Mouse (Mus musculus) ZHBTc4 (cell line): ENCODE measurements around the gene Adad2.

ENCODE experiments used
- DNase-seq: peaks from one replicate; pipeline ENCODE4 v3.0.0-alpha.2; 2011; ENCODE audit warnings: low read depth, low spot score

The Adad2 gene

GRCm38 (mm10) chr8:119641058-119641457 is 28.5 kb downstream of the Adad2 start:
- no peak for DNase-seq

DNA sequence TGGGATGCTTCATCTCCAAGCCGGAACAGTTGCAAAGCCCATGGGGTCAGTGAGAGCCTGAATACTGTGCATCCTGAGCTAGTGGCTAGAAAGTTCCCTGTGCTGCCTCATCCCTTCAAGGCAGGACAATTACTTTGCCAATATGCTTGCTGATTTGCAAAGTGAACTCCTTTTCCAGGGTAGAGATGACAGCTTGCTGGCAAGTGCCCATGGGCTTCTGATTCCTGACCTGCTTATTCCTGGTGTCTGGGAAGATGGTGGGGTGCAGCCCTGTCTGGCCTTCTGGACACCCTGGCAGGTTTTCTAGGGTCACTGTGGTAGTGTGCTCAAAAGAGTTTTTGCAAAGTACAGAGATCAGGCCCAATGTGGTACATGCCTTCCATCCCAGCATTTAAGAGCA is 30.4 kb downstream of the Adad2 start:
- DNase-seq, result no peak

DNA sequence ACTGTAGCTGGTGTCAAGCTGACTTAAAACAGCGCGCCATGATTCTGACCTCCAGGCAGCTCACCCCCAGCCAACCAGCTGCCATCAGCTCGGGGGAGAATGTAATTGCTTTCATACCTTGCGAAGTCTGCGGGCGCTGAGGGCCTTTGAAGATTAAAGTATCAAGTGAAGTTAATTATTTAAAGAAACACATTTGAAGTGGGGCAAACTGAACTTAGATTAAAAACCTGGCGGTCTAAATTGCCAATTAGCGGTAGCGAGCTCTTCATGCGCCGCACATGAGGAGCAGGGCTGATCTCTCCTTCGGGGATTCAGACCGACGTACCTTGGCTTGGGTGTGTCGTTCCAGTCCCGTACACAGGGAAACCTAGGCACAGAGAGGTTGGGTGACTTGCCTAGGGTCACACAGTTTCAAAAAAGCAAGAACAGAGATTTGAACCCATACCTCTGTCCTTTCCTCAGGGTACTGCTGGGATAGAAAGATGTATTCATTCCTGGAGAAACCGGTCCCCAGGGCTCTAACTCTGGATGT is 31.9 kb downstream of the Adad2 start:
- no peak for DNase-seq

DNA sequence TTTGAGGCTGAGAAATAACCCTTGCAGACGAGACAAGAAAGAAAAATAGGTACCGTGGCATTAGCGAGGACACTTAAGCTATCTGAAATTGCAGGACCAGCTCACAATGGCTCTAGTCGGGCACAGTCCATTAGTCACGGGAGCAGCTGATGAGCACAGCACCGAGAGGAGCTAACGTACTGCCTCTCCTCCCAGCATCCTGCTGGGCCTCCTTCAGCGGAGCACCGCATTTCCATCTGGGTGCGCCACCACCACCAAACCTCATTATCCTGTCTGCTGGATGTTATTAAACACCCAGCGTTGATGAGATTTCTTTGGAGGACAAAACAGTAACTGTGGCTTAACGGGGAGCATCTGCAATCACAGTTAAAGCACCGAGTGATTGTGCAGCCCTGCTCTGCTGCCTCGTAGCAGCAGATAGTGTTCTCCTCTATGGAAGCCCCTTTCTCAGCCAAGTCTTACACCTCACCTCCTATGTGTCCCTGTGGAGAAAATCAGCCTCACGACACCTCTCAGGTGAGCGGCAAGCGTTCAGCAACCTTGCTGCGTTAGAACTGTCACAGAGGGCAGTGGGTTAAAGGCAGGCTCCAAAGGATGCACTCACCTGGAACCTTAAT is 32.5 kb downstream of the Adad2 start:
- DNase-seq, result no peak

- peak; percentile 70 for DNase-seq
Measured at GRCm38 (mm10) chr8:119646197-119646596, 33.6 kb downstream of the Adad2 start.

DNA sequence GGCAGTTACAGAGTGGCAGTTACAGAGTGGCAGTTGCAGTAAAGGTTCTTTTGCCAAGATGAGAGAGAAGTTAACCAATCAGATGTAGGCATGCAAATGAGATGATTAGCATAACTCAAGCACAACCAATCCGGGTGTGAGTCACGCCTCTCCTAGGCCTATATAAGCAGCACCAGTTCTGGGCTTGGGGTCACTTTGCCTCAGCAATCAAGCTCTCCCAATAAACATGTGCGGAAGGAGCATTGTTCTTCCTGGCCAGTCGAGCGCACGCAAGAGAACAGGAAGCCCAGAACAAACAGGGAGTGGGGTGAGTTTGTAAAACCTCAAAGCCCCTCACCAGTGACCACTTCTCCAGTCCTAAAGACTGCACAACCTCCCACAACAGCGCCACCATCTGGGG is 34.3 kb downstream of the Adad2 start:
- DNase-seq, result peak; percentile 33

GRCm38 (mm10) chr8:119651324-119651723 is 38.8 kb downstream of the Adad2 start:
- no peak for DNase-seq

DNA sequence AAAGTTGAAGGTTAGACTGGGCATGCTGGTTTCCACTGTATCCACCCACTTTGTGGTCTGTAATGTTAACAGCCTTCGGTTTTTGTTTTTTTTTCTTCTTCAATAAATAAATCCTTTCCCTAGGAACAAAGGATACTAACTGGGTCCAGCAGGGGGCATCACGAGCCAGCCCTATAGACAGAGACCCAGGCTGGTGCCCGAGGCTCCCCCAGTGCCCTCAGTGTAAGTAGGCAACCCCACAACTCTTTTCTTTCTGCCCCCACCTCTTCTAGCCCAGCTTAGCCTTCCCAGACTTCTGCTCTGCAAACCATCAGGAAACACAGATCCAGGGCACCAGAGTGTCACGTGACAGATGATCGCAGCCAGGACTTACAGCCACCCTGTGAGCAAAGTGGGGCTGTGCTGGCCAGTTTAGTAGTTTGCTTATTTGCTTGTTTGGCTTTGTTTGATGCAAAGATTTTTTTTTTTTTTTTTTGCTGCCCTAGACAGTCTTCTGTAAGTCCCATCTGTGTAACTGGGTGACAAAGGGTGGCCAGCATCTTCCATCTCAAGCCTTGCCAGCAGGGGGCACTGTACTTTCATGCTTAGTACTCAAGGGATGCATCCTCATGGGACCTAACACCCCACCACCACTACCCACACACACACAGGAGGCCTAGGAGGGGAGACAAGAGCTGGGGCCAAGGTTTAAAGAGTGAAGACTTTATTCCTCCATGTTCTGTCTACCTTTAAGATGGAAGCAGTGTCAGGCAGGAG is 44.3 kb downstream of the Adad2 start:
- DNase-seq, result peak; percentile 74

GRCm38 (mm10) chr8:119661081-119661480 is 48.5 kb downstream of the Adad2 start:
- DNase-seq, result peak; percentile 42

DNA sequence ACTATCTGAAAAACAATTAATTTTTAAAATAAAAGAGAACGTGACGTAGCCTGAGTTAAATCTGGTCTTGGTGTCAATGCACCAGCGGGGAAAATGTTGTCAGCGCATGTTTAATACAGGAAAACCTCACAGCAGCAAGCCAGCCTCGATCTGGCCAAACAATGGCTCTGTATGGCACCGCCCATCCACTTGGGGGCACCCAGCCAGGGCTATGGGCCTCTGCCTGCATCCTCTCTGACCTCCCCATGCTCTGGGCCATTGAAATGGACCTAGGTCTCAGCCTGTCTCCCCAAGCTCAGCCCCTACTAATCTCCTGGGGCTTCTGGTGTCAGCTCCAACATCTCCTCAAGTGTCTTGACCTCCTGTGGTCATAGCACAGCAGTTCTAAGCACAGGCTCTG is 49.3 kb downstream of the Adad2 start:
- DNase-seq, result no peak

DNA sequence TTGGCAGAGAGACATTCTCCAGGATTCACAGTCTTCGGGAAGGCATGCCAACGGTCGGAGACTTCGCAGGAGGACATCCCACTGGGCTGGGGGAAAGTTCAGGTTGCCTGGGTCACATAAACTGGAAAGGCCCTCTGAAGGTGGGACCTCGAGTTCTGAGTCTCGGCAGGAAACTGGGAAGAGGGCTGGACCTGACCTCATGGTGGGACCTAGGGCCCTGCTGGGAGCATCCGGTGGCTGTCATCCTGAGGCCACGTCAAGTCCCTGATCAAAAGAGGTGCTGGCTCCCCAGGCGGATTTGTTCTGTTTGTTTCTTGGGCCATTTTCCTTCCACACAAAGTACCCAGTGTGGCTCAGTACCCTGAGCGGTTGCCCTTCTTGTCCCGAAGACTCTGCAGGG is 50.9 kb downstream of the Adad2 start:
- no peak for DNase-seq

- no peak for DNase-seq
Measured at GRCm38 (mm10) chr8:119665270-119665669, 52.7 kb downstream of the Adad2 start.
